Mouse (Mus musculus) embryo, embryonic 11.5 days (tissue): ENCODE measurements around the gene Ddx4.

Experiments
- DNase-seq: peaks from one replicate; pipeline ENCODE4 v3.0.0-alpha.2; 2012; ENCODE audit warnings: low read depth, low spot score

The Ddx4 gene

GRCm38 (mm10) chr13:112556501-112556900 is 95.8 kb downstream of the Ddx4 start:
- no peak for DNase-seq

- DNase-seq: no peak
Observed at GRCm38 (mm10) chr13:112553304-112553703, 99.0 kb downstream of the Ddx4 start.

- DNase-seq: no peak
Observed at GRCm38 (mm10) chr13:112551641-112552548, 100.4 kb downstream of the Ddx4 start.
